Mouse (Mus musculus) olfactory bulb, adult 2 months (tissue): ENCODE measurements around the gene Gm20695.

Experiments
- CTCF ChIP-seq: fragments of 200-500 bp; IDR thresholded peaks from 2 replicates; pipeline ENCODE4 v1.5.1; 2012; ENCODE audit warnings: low read depth, mild to moderate bottlenecking, low read length, moderate library complexity; ENCODE audit not compliant: insufficient read depth
- POLR2A ChIP-seq: fragments of 200-500 bp; IDR thresholded peaks from 2 replicates; pipeline ENCODE4 v1.6.1; 2012; ENCODE audit warnings: mild to moderate bottlenecking, low read depth, low read length, moderate library complexity; ENCODE audit not compliant: insufficient read depth

GRCm38 (mm10) chr16:3835461-3835860 lies 49.0 kb upstream of the Gm20695 start:
- TF ChIP-seq CTCF (no peak), POLR2A (no peak)
